Comparison of ENCODE assay signal across 9 mouse cellular contexts in genomic region chr4:124675037-124675436, GRCm38 (mm10). TPM values are rescaled to one million over a fixed set of nuclear protein-coding genes. Genes with fewer than 3 reads are reported as not detected.
A peak's percentile ranks its signal among the peaks of the same experiment; 100 is the strongest.
DNase-seq lines count a peak whose midpoint lies in the region; ATAC-seq and TF ChIP-seq lines count a peak whose summit lies in the region.
"Had no signal": no experiment of that assay in that cellular context is flagged by ENCODE, and none has a peak within 500 bp of the region (broad histone marks: within the 10 kb centered on the region; RNA-seq: fewer than 3 reads in every experiment).

No protein-coding gene starts in this region.

- H3K27ac ChIP-seq in forebrain, embryonic 15.5 days (replicated peaks), result 0 out of 2 replicates have a peak overlapping the region, but pooled peaks have one; percentile 95
- H3K27ac ChIP-seq in forebrain, embryonic 13.5 days, result no peak overlapping the region
- no peak overlapping the region for H3K27ac ChIP-seq in spleen, adult 2 months (ENCODE audit: insufficient read depth, low read length)
- no peak overlapping the region for H3K27ac ChIP-seq in liver, embryonic 14.5 days

- H3K4me3 ChIP-seq in forebrain, embryonic 15.5 days, result no peak overlapping the region
- H3K4me3 ChIP-seq in forebrain, embryonic 13.5 days, result no peak overlapping the region
- no peak overlapping the region for H3K4me3 ChIP-seq in spleen, adult 2 months (ENCODE audit: extremely low read depth, insufficient read depth, insufficient read length)
- no peak overlapping the region for H3K4me3 ChIP-seq in liver, embryonic 14.5 days (ENCODE audit: insufficient read depth in 1 of 2, low read depth in 2 of 2, low read length in 2 of 2)

- H3K27me3 ChIP-seq in forebrain, embryonic 15.5 days, result 0 out of 2 replicates have a peak, but pooled peaks cover 5% of the 10 kb centered on the region
- H3K27me3 ChIP-seq in forebrain, embryonic 13.5 days, result peaks cover 28% of the 10 kb centered on the region
- no peaks in the 10 kb centered on the region; the same call in 1 of the 2 replicates for H3K27me3 ChIP-seq in spleen, adult 2 months (ENCODE audit: control insufficient read depth, insufficient read depth, low read length)
- peaks cover 18% of the 10 kb centered on the region for H3K27me3 ChIP-seq in liver, embryonic 14.5 days (ENCODE audit: control insufficient read depth, insufficient read depth, low read length)

- TF ChIP-seq EP300 in liver, embryonic 14.5 days (IDR thresholded peaks at IDR 0.05; ENCODE audit: low read depth), result no peak

- peaks cover 24% of the 10 kb centered on the region for H3K36me3 ChIP-seq in forebrain, embryonic 15.5 days
- peaks cover 26% of the 10 kb centered on the region for H3K36me3 ChIP-seq in forebrain, embryonic 13.5 days (ENCODE audit: poor library complexity, severe bottlenecking)
- H3K36me3 ChIP-seq in spleen, adult 2 months (ENCODE audit: control insufficient read depth, insufficient read depth, low read length), result peaks cover 11% of the 10 kb centered on the region
- H3K36me3 ChIP-seq in liver, embryonic 14.5 days (replicated peaks; ENCODE audit: control insufficient read depth, insufficient read depth, low read depth), result peaks cover 13% of the 10 kb centered on the region

- TF ChIP-seq POLR2A in spleen, adult 2 months (IDR thresholded peaks at IDR 0.05; ENCODE audit: low read depth, low read length), result no peak

- no peak for DNase-seq in spleen, adult 2 months (ENCODE audit: low read depth in 1 of 2, low spot score in 2 of 2)
- no peak for DNase-seq in spleen, adult 12 weeks (ENCODE audit: low spot score)
- peak; percentile 71 for DNase-seq in cerebellum, adult 8-10 months
- DNase-seq in liver, embryonic 14.5 days (ENCODE audit: low read depth in 3 of 3, low spot score in 3 of 3), result peak in 1 of 3 experiments; percentile 30
- DNase-seq in skeletal muscle tissue, adult 2 months (ENCODE audit: low read depth, low spot score), result peak; percentile 48

- no peaks in the 10 kb centered on the region for H3K9me3 ChIP-seq in forebrain, embryonic 15.5 days
- H3K9me3 ChIP-seq in forebrain, embryonic 13.5 days (replicated peaks), result no peaks in the 10 kb centered on the region
- H3K9me3 ChIP-seq in liver, embryonic 14.5 days (ENCODE audit: control insufficient read depth, low read length), result no peaks in the 10 kb centered on the region

- TF ChIP-seq CTCF in spleen, adult 2 months (IDR thresholded peaks at IDR 0.05; ENCODE audit: extremely low read depth, insufficient read depth, insufficient read length, insufficient replicate concordance), result peak; percentile 75
- peak; percentile 88 for TF ChIP-seq CTCF in liver, embryonic 14.5 days (IDR thresholded peaks at IDR 0.05; ENCODE audit: low read depth)

- 0 out of 2 replicates have a peak, but pooled peaks have one; percentile 15 for ATAC-seq in forebrain, embryonic 15.5 days (replicated peaks)
- ATAC-seq in forebrain, embryonic 13.5 days, result no peak
- ATAC-seq in granulocyte monocyte progenitor cell, adult 5-6 weeks (replicated peaks; ENCODE audit: poor library complexity, severe bottlenecking), result peak; percentile 56
- no peak for ATAC-seq in liver, embryonic 14.5 days (ENCODE audit: insufficient read depth)

- H3K4me1 ChIP-seq in forebrain, embryonic 15.5 days, result peaks cover 41% of the 10 kb centered on the region
- peaks cover 39% of the 10 kb centered on the region for H3K4me1 ChIP-seq in forebrain, embryonic 13.5 days
- no peaks in the 10 kb centered on the region for H3K4me1 ChIP-seq in spleen, adult 2 months (ENCODE audit: control insufficient read depth, insufficient read depth, insufficient read length)
- H3K4me1 ChIP-seq in liver, embryonic 14.5 days (replicated peaks; ENCODE audit: control insufficient read depth in 2 of 2, insufficient read depth in 2 of 2, low read length in 1 of 2), result no peaks in the 10 kb centered on the region

- WGBS in forebrain, embryonic 15.5 days, result 3% methylated on average over 4 of the region's 4 CpGs
- 2% methylated on average over 4 of the region's 4 CpGs for WGBS in forebrain, embryonic 13.5 days
- WGBS in spleen, adult 2 months, result 16% methylated on average over 4 of the region's 4 CpGs
- 9% methylated on average over 4 of the region's 4 CpGs for WGBS in liver, embryonic 14.5 days (ENCODE audit: insufficient replicate concordance)

- no peak overlapping the region for H3K4me2 ChIP-seq in forebrain, embryonic 15.5 days (replicated peaks)
- H3K4me2 ChIP-seq in forebrain, embryonic 13.5 days, result no peak overlapping the region
- no peak overlapping the region for H3K4me2 ChIP-seq in liver, embryonic 14.5 days (ENCODE audit: low read depth)

- no peak overlapping the region for H3K9ac ChIP-seq in forebrain, embryonic 15.5 days (replicated peaks)
- no peak overlapping the region for H3K9ac ChIP-seq in forebrain, embryonic 13.5 days
- no peak overlapping the region for H3K9ac ChIP-seq in liver, embryonic 14.5 days (replicated peaks)

RNA-seq across cellular contexts. Expression of gene Utp11, which starts 18.4 kb away (rescaled TPM):
- polyA plus RNA-seq in forebrain, embryonic 15.5 days (2015; fragmentation: Nextera tagmentation; extraction: Ambion mirVana), result 44.4 and 46.0 TPM in 2 replicates
- 49.9 and 59.1 TPM in 2 replicates for polyA plus RNA-seq in forebrain, embryonic 13.5 days (2015; fragmentation: Nextera tagmentation; extraction: Ambion mirVana)
- 3.0 and 3.4 TPM in 2 replicates for polyA plus RNA-seq in spleen, adult 2 months (2012; rRNA removed)
- 57.1 and 62.4 TPM in 2 replicates for total RNA-seq in granulocyte monocyte progenitor cell, adult 5-6 weeks (2014; fragmentation: Nextera tagmentation)
- 81.6 and 86.4 TPM in 2 replicates for total RNA-seq in granulocyte monocyte progenitor cell, adult 5-6 weeks (2017)
- polyA plus RNA-seq in liver, embryonic 14.5 days (2012; rRNA removed), result 7.5 and 16.4 TPM in 2 replicates
- polyA plus RNA-seq in liver, embryonic 14.5 days (2014; fragmentation: Nextera tagmentation; extraction: Ambion mirVana), result 20.8 and 22.4 TPM in 2 replicates

RNA-seq across cellular contexts. Expression of gene Pou3f1, which starts 18.4 kb away (rescaled TPM):
- polyA plus RNA-seq in forebrain, embryonic 15.5 days (2015; fragmentation: Nextera tagmentation; extraction: Ambion mirVana), result 21.5 and 21.8 TPM in 2 replicates
- 12.0 and 13.2 TPM in 2 replicates for polyA plus RNA-seq in forebrain, embryonic 13.5 days (2015; fragmentation: Nextera tagmentation; extraction: Ambion mirVana)
- 0.02 and 0.06 TPM in 2 replicates for polyA plus RNA-seq in spleen, adult 2 months (2012; rRNA removed)
- total RNA-seq in granulocyte monocyte progenitor cell, adult 5-6 weeks (2014; fragmentation: Nextera tagmentation), result not detected in 2 replicates
- not detected in 2 replicates for total RNA-seq in granulocyte monocyte progenitor cell, adult 5-6 weeks (2017)
- 0.01 and 0.02 TPM in 2 replicates for polyA plus RNA-seq in liver, embryonic 14.5 days (2012; rRNA removed)
- polyA plus RNA-seq in liver, embryonic 14.5 days (2014; fragmentation: Nextera tagmentation; extraction: Ambion mirVana), result not detected in 2 replicates
- total RNA-seq: neutrophil, adult 5-6 weeks had no signal

RNA-seq across cellular contexts. Expression of gene Fhl3, which starts 25.5 kb away (rescaled TPM):
- polyA plus RNA-seq in forebrain, embryonic 15.5 days (2015; fragmentation: Nextera tagmentation; extraction: Ambion mirVana), result 1.6 and 2.2 TPM in 2 replicates
- polyA plus RNA-seq in forebrain, embryonic 13.5 days (2015; fragmentation: Nextera tagmentation; extraction: Ambion mirVana), result 2.6 and 3.2 TPM in 2 replicates
- 19.4 and 25.0 TPM in 2 replicates for polyA plus RNA-seq in spleen, adult 2 months (2012; rRNA removed)
- total RNA-seq in granulocyte monocyte progenitor cell, adult 5-6 weeks (2014; fragmentation: Nextera tagmentation), result 10.4 and 16.6 TPM in 2 replicates
- 5.0 and 6.1 TPM in 2 replicates for total RNA-seq in granulocyte monocyte progenitor cell, adult 5-6 weeks (2017)
- 2.8 TPM in 2 replicates for polyA plus RNA-seq in liver, embryonic 14.5 days (2012; rRNA removed)
- 2.7 and 2.9 TPM in 2 replicates for polyA plus RNA-seq in liver, embryonic 14.5 days (2014; fragmentation: Nextera tagmentation; extraction: Ambion mirVana)

RNA-seq across cellular contexts. Expression of gene Sf3a3, which starts 39.5 kb away (rescaled TPM):
- polyA plus RNA-seq in forebrain, embryonic 15.5 days (2015; fragmentation: Nextera tagmentation; extraction: Ambion mirVana), result 132 and 133 TPM in 2 replicates
- polyA plus RNA-seq in forebrain, embryonic 13.5 days (2015; fragmentation: Nextera tagmentation; extraction: Ambion mirVana), result 169 and 177 TPM in 2 replicates
- polyA plus RNA-seq in spleen, adult 2 months (2012; rRNA removed), result 8.6 and 8.8 TPM in 2 replicates
- 90.7 and 105 TPM in 2 replicates for total RNA-seq in granulocyte monocyte progenitor cell, adult 5-6 weeks (2014; fragmentation: Nextera tagmentation)
- total RNA-seq in granulocyte monocyte progenitor cell, adult 5-6 weeks (2017), result 167 and 170 TPM in 2 replicates
- polyA plus RNA-seq in liver, embryonic 14.5 days (2012; rRNA removed), result 21.2 and 42.1 TPM in 2 replicates
- polyA plus RNA-seq in liver, embryonic 14.5 days (2014; fragmentation: Nextera tagmentation; extraction: Ambion mirVana), result 59.2 and 63.6 TPM in 2 replicates

Comparison
In these comparisons a context has a peak if more than half of its experiments do, and no peak if none do; other contexts are left out.
1. ATAC-seq: peak in forebrain, embryonic 15.5 days (single experiment) and granulocyte monocyte progenitor cell, adult 5-6 weeks (single experiment); none in forebrain, embryonic 13.5 days (single experiment) and liver, embryonic 14.5 days (single experiment).
2. DNase-seq: peak in cerebellum, adult 8-10 months (single experiment) and skeletal muscle tissue, adult 2 months (single experiment); none in spleen, adult 2 months (0 of 2) and spleen, adult 12 weeks (single experiment).
3. RNA of gene Pou3f1, which starts 18.4 kb away (polyA plus RNA-seq): 21.5 to 21.8 TPM in forebrain, embryonic 15.5 days and 12.0 to 13.2 TPM in forebrain, embryonic 13.5 days; 0.02 to 0.06 TPM in spleen, adult 2 months and 0.01 to 0.02 TPM in liver, embryonic 14.5 days; every median in the first group is over 10 times any median in the second.